Mouse (Mus musculus) kidney, embryonic 16.5 days (tissue): Measurements from ENCODE around the gene Dnajc17. TPM values are rescaled to one million over a fixed set of nuclear protein-coding genes. Genes with fewer than 3 reads are reported as not detected.

Source experiments
- ATAC-seq: fragments of 200-750 bp; cut with Nextera tagmentation; 2 replicates; pipeline ENCODE4 v1.8.0; 2017; ENCODE audit warnings: moderate TSS enrichment; ENCODE audit not compliant: low FRiP score, low TSS enrichment
- H3K27ac ChIP-seq: fragments of 300-500 bp; sonication (generic); 2 replicates; pipeline ENCODE4 v1.5.1; 2014; ENCODE audit warnings: low read length
- H3K27me3 ChIP-seq: fragments of 300-500 bp; sonication (generic); 2 replicates; pipeline ENCODE4 v1.6.1; 2014; ENCODE audit warnings: low read length, control low read depth, mixed read lengths; ENCODE audit not compliant: insufficient read depth
- H3K36me3 ChIP-seq: fragments of 300-500 bp; sonication (generic); 2 replicates; pipeline ENCODE4 v1.6.1; 2014; ENCODE audit warnings: low read length, control low read depth, mixed read lengths; ENCODE audit not compliant: insufficient read depth
- H3K4me1 ChIP-seq: fragments of 300-500 bp; sonication (generic); 2 replicates; pipeline ENCODE4 v1.6.1; 2014; ENCODE audit warnings: low read length, control low read depth, mixed read lengths; ENCODE audit not compliant: insufficient read depth
- H3K4me2 ChIP-seq: fragments of 300-500 bp; sonication (generic); replicated peaks from 2 replicates; pipeline ENCODE4 v1.6.1; 2014; ENCODE audit warnings: low read depth, low read length
- H3K4me3 ChIP-seq: fragments of 300-500 bp; sonication (generic); 2 replicates; pipeline ENCODE4 v1.5.1; 2014; ENCODE audit warnings: mild to moderate bottlenecking, low read length
- H3K9ac ChIP-seq: fragments of 300-500 bp; sonication (generic); replicated peaks from 2 replicates; pipeline ENCODE4 v1.6.1; 2014; ENCODE audit warnings: low read length
- H3K9me3 ChIP-seq: fragments of 300-500 bp; sonication (generic); 2 replicates; pipeline ENCODE4 v1.6.1; 2016; ENCODE audit warnings: low read length, control low read depth
- WGBS: fragments of 180-500 bp; shearing (Covaris S2); extraction: QIAGEN DNeasy Blood & Tissue Kit; methylation state at CpG from one replicate; pipeline ENCODE4 v1.1.7; 2014; 5-methylcytosine and 5-hydroxymethylcytosine counted together
- polyA plus RNA-seq: library from polyadenylated mRNA; unstranded; fragments of >200 nt; fragmentation: Nextera tagmentation; extraction: Ambion mirVana; gene quantifications from 2 replicates; pipeline ENCODE4 v1.2.1, GENCODE M21; 2015

Dnajc17 gene
- polyA plus RNA-seq, 1 experiment from 2014 or later, result 21.6 TPM

GRCm38 (mm10) chr2:119177384-119177939 lies 31.1 kb downstream of the Dnajc17 start:
- ATAC-seq, result no peak
- 88% methylated on average over 5 of the region's 5 CpGs for WGBS
- no peak overlapping the region for H3K9ac ChIP-seq

GRCm38 (mm10) chr2:119176761-119177160 lies 31.8 kb downstream of the Dnajc17 start:
- peaks cover 20% of the 10 kb centered on the region; the same call in 1 of the 2 replicates for H3K36me3 ChIP-seq
- H3K27me3 ChIP-seq, result no peaks in the 10 kb centered on the region
- no peaks in the 10 kb centered on the region for H3K9me3 ChIP-seq
- no peak for ATAC-seq
- no peak overlapping the region for H3K4me3 ChIP-seq
- peaks cover 31% of the 10 kb centered on the region for H3K4me1 ChIP-seq
- 63% methylated on average over 3 of the region's 3 CpGs for WGBS
- H3K9ac ChIP-seq, result no peak overlapping the region
- no peak overlapping the region for H3K4me2 ChIP-seq
- no peak overlapping the region for H3K27ac ChIP-seq

More at GRCm38 (mm10) chr2:119177384-119177939, 31.1 kb downstream of the Dnajc17 start:
- H3K27me3 ChIP-seq, result no peaks in the 10 kb centered on the region
- H3K9me3 ChIP-seq, result no peaks in the 10 kb centered on the region
- no peak overlapping the region for H3K4me3 ChIP-seq
- no peak overlapping the region for H3K4me2 ChIP-seq
- H3K4me1 ChIP-seq, result peaks cover 29% of the 10 kb centered on the region
- H3K27ac ChIP-seq, result no peak overlapping the region
- peaks cover 20% of the 10 kb centered on the region; the same call in 1 of the 2 replicates for H3K36me3 ChIP-seq

GRCm38 (mm10) chr2:119175614-119176013 lies 33.0 kb downstream of the Dnajc17 start:
- WGBS, result 59% methylated on average over 6 of the region's 6 CpGs
- H3K36me3 ChIP-seq, result peaks cover 16% of the 10 kb centered on the region; the same call in 1 of the 2 replicates
- H3K9ac ChIP-seq, result no peak overlapping the region; the same call in 1 of the 2 replicates
- H3K27me3 ChIP-seq, result no peaks in the 10 kb centered on the region
- H3K4me2 ChIP-seq, result no peak overlapping the region
- H3K9me3 ChIP-seq, result no peaks in the 10 kb centered on the region
- H3K4me1 ChIP-seq, result peaks cover 31% of the 10 kb centered on the region
- ATAC-seq, result no peak
- H3K27ac ChIP-seq, result no peak overlapping the region; the same call in 1 of the 2 replicates
- no peak overlapping the region for H3K4me3 ChIP-seq

- peaks cover 9% of the 10 kb centered on the region; the same call in 1 of the 2 replicates for H3K36me3 ChIP-seq
- H3K4me1 ChIP-seq, result peaks cover 31% of the 10 kb centered on the region
- ATAC-seq, result no peak
- no peak overlapping the region; the same call in 1 of the 2 replicates for H3K27ac ChIP-seq
- 50% methylated on average over 14 of the region's 14 CpGs for WGBS
- peak overlapping the region; percentile 36; the same call in 1 of the 2 replicates for H3K9ac ChIP-seq
- no peak overlapping the region for H3K4me2 ChIP-seq
- no peaks in the 10 kb centered on the region for H3K9me3 ChIP-seq
- no peak overlapping the region for H3K4me3 ChIP-seq
- H3K27me3 ChIP-seq, result no peaks in the 10 kb centered on the region
Measured at GRCm38 (mm10) chr2:119174866-119175265, 33.7 kb downstream of the Dnajc17 start.

- peaks cover 31% of the 10 kb centered on the region for H3K4me1 ChIP-seq
- H3K27me3 ChIP-seq, result no peaks in the 10 kb centered on the region
- H3K4me2 ChIP-seq, result no peak within 1 kb of the TSS
- 0 out of 2 replicates have a peak, but pooled peaks have one; percentile 17 for ATAC-seq
- peak within 1 kb of the TSS; percentile 52; the same call in 1 of the 2 replicates for H3K27ac ChIP-seq
- 0 out of 2 replicates have a peak, but pooled peaks cover 6% of the 10 kb centered on the region for H3K36me3 ChIP-seq
- no peak within 1 kb of the TSS for H3K4me3 ChIP-seq
- no peaks in the 10 kb centered on the region for H3K9me3 ChIP-seq
- 51% methylated on average over 8 of the region's 8 CpGs for WGBS
- H3K9ac ChIP-seq, result peak within 1 kb of the TSS; percentile 36; the same call in 1 of the 2 replicates
Measured at GRCm38 (mm10) chr2:119173991-119174651, 34.5 kb downstream of the Dnajc17 start, which contains the start of gene Gm14137. Gene Gm14137, plus strand, starts transcription at chr2:119174509.

- Histone ChIP-seq H3K27ac (peak overlapping the region; percentile 52; the same call in 1 of the 2 replicates), H3K4me3 (no peak overlapping the region), H3K27me3 (0 out of 2 replicates have a peak, but pooled peaks cover 2% of the 10 kb centered on the region), H3K4me2 (peak overlapping the region; percentile 20; the same call in 1 of the 2 replicates), H3K4me1 (peaks cover 32% of the 10 kb centered on the region), H3K36me3 (no peaks in the 10 kb centered on the region), H3K9ac (no peak overlapping the region), H3K9me3 (no peaks in the 10 kb centered on the region)
- peak; percentile 67 for ATAC-seq
- WGBS, result 7% methylated on average over 13 of the region's 13 CpGs
Measured at GRCm38 (mm10) chr2:119172862-119173576, 35.6 kb downstream of the Dnajc17 start.

GRCm38 (mm10) chr2:119172446-119172845 lies 36.1 kb downstream of the Dnajc17 start:
- H3K4me3 ChIP-seq, result no peak overlapping the region
- H3K4me1 ChIP-seq, result peaks cover 35% of the 10 kb centered on the region
- H3K9ac ChIP-seq, result no peak overlapping the region
- H3K4me2 ChIP-seq, result 0 out of 2 replicates have a peak overlapping the region, but pooled peaks have one; percentile 20
- no peak for ATAC-seq
- no peaks in the 10 kb centered on the region for H3K9me3 ChIP-seq
- no peaks in the 10 kb centered on the region for H3K36me3 ChIP-seq
- H3K27me3 ChIP-seq, result 0 out of 2 replicates have a peak, but pooled peaks cover 6% of the 10 kb centered on the region
- WGBS, result 86% methylated on average over 7 of the region's 7 CpGs
- peak overlapping the region; percentile 52; the same call in 1 of the 2 replicates for H3K27ac ChIP-seq

GRCm38 (mm10) chr2:119171574-119171973 lies 37.0 kb downstream of the Dnajc17 start:
- Histone ChIP-seq H3K4me3 (no peak overlapping the region), H3K27ac (no peak overlapping the region), H3K9ac (no peak overlapping the region), H3K4me2 (no peak overlapping the region), H3K27me3 (peaks cover 13% of the 10 kb centered on the region; the same call in 1 of the 2 replicates), H3K9me3 (no peaks in the 10 kb centered on the region), H3K36me3 (no peaks in the 10 kb centered on the region), H3K4me1 (peaks cover 42% of the 10 kb centered on the region)
- WGBS, result 48% methylated on average over 8 of the region's 8 CpGs
- ATAC-seq, result no peak

- H3K9ac ChIP-seq, result no peak overlapping the region
- no peaks in the 10 kb centered on the region for H3K9me3 ChIP-seq
- 84% methylated on average over 2 of the region's 2 CpGs for WGBS
- H3K36me3 ChIP-seq, result no peaks in the 10 kb centered on the region
- H3K4me3 ChIP-seq, result no peak overlapping the region
- H3K4me1 ChIP-seq, result peaks cover 42% of the 10 kb centered on the region
- H3K27me3 ChIP-seq, result peaks cover 21% of the 10 kb centered on the region; the same call in 1 of the 2 replicates
- H3K4me2 ChIP-seq, result no peak overlapping the region
- no peak overlapping the region for H3K27ac ChIP-seq
- no peak for ATAC-seq
Measured at GRCm38 (mm10) chr2:119170282-119170681, 38.3 kb downstream of the Dnajc17 start.
